Mouse (Mus musculus) ovary, adult 10 weeks (tissue): Measurements from ENCODE around the gene Kif19a. TPM values are rescaled to one million over a fixed set of nuclear protein-coding genes. Genes with fewer than 3 reads are reported as not detected.

Source experiments
- polyA plus RNA-seq: library from polyadenylated mRNA; stranded (reverse); fragments of 350-450 nt; fragmentation: Illumina TruSeq; extraction: RNeasy Lipid Tissue Mini Kit (QIAGEN cat#74804); gene quantifications from one replicate; pipeline ENCODE4 v1.2.3, GENCODE M21; 2014

The Kif19a gene
- not detected for polyA plus RNA-seq

GRCm38 (mm10) chr11:114764820-114765818 lies at the start of gene Kif19a:
TSS of gene Kif19a (plus strand) at chr11:114765388.

GRCm38 (mm10) chr11:114726965-114727825 lies 38.0 kb upstream of the Kif19a start, which contains the start of gene Dnaic2:
TSS of gene Dnaic2 (plus strand) at chr11:114727408.

GRCm38 (mm10) chr11:114795848-114796322 lies 30.7 kb downstream of the Kif19a start, which contains the start of gene Btbd17:
TSS of gene Btbd17 (minus strand) at chr11:114795945.

DNA sequence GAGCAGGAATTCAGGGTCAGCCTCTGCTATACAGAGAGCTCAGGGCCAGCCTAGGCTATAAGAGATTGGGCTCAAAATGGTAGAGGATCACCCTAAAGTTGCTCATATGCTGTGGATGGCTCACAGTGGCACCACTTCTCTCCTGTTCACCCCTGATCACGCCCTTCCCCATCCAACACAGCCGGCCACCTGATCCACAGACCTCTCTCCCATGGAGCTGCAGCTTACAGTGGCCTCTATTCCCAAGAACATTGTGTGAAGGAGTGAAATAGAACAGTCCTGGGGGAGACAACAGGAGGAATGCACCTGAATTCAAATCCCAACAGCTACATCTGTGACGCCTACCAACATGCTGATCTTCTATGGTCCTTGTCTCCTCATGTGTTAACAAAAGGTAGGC lies 33.4 kb downstream of the Kif19a start, which contains the start of gene Gpr142:
Gpr142 (plus strand) TSS at position 301 of the 400 bp plus-strand sequence.

Other genes starting within 250 kb of the Kif19a start
- gene Rpl38, start 96.9 kb upstream of the Kif19a start, polyA plus RNA-seq, result 238 TPM
- gene Ttyh2, start 90.0 kb upstream of the Kif19a start, polyA plus RNA-seq, result 3.2 TPM
- 1.5 TPM for gene Dnaic2, start 38.0 kb upstream of the Kif19a start, polyA plus RNA-seq
- not detected for gene Btbd17, start 30.6 kb downstream of the Kif19a start, polyA plus RNA-seq
- gene Gpr142, start 33.5 kb downstream of the Kif19a start, polyA plus RNA-seq, result not detected
- 2.5 TPM for gene Gprc5c, start 85.8 kb downstream of the Kif19a start, polyA plus RNA-seq
- 9.1 TPM for gene Cd300a, start 124.7 kb downstream of the Kif19a start, polyA plus RNA-seq
- gene Cd300lb, start 169.0 kb downstream of the Kif19a start, polyA plus RNA-seq, result 2.9 TPM
- gene Cd300c, start 203.8 kb downstream of the Kif19a start, polyA plus RNA-seq, result not detected
- gene Cd300ld, start 224.5 kb downstream of the Kif19a start, polyA plus RNA-seq, result 4.2 TPM
- gene Cd300c2, start 236.5 kb downstream of the Kif19a start, polyA plus RNA-seq, result 3.0 TPM